In genomic region chr5:108692271-108692670, GRCm38 (mm10) we compare ENCODE assay signal across 8 mouse cellular contexts. TPM values are rescaled to one million over a fixed set of nuclear protein-coding genes. Genes with fewer than 3 reads are reported as not detected.
DNase-seq lines count a peak whose midpoint lies in the region; ATAC-seq and TF ChIP-seq lines count a peak whose summit lies in the region.

Fgfrl1 (plus strand) TSS chr5:108692382.

- H3K27ac ChIP-seq in embryonic fibroblast, embryonic 13.5 days (ENCODE audit: insufficient read depth, low read length): no peak within 1 kb of the TSS
- no peak within 1 kb of the TSS for H3K27ac ChIP-seq in heart, embryonic 14.5 days (replicated peaks in 1 of 2; ENCODE audit: control insufficient read depth in 1 of 2, insufficient read depth in 1 of 2, low read depth in 2 of 2, low read length in 2 of 2)
- no peak within 1 kb of the TSS for H3K27ac ChIP-seq in kidney, postnatal 0 days
- no peak within 1 kb of the TSS for H3K27ac ChIP-seq in neural tube, embryonic 14.5 days (ENCODE audit: low read depth, low read length)

- peak within 1 kb of the TSS; percentile 41 for H3K9ac ChIP-seq in heart, embryonic 14.5 days (ENCODE audit: low read length)
- H3K9ac ChIP-seq in kidney, postnatal 0 days (ENCODE audit: low read depth, low read length): peak within 1 kb of the TSS; percentile 45; the same call in 1 of the 2 replicates
- H3K9ac ChIP-seq in neural tube, embryonic 14.5 days (replicated peaks; ENCODE audit: low read depth, low read length): no peak within 1 kb of the TSS

- H3K4me2 ChIP-seq in heart, embryonic 14.5 days (ENCODE audit: low read length): peak within 1 kb of the TSS; percentile 81
- H3K4me2 ChIP-seq in kidney, postnatal 0 days (ENCODE audit: low read length): peak within 1 kb of the TSS; percentile 96
- H3K4me2 ChIP-seq in neural tube, embryonic 14.5 days (ENCODE audit: low read depth, low read length): peak within 1 kb of the TSS; percentile 24; the same call in 1 of the 2 replicates

- WGBS in heart, embryonic 14.5 days: 3% methylated on average over 12 of the region's 18 CpGs
- WGBS in kidney, postnatal 0 days: 3% methylated on average over 15 of the region's 18 CpGs
- 2% methylated on average over 16 of the region's 18 CpGs for WGBS in neural tube, embryonic 14.5 days

- H3K27me3 ChIP-seq in heart, embryonic 14.5 days (ENCODE audit: control insufficient read depth, insufficient read depth, low read length): no peaks in the 10 kb centered on the region
- H3K27me3 ChIP-seq in kidney, postnatal 0 days (ENCODE audit: insufficient read depth, low read length): no peaks in the 10 kb centered on the region
- peaks cover 6% of the 10 kb centered on the region; the same call in 1 of the 2 replicates for H3K27me3 ChIP-seq in neural tube, embryonic 14.5 days (ENCODE audit: control insufficient read depth, insufficient read depth, low read length)

- H3K9me3 ChIP-seq in heart, embryonic 14.5 days (ENCODE audit: control insufficient read depth, low read length): no peaks in the 10 kb centered on the region
- H3K9me3 ChIP-seq in kidney, postnatal 0 days (replicated peaks; ENCODE audit: low read length): no peaks in the 10 kb centered on the region
- H3K9me3 ChIP-seq in neural tube, embryonic 14.5 days (ENCODE audit: control insufficient read depth, low read length): no peaks in the 10 kb centered on the region

- DNase-seq in 3T3-L1 (ENCODE audit: low read depth, low spot score) (peak; percentile 76), R1 (ENCODE audit: low read depth, low spot score) (peak; percentile 69)
- DNase-seq in kidney, postnatal 0 days (ENCODE audit: low spot score): peak; percentile 80
- peak; percentile 74 to 78 for DNase-seq in lung, adult 18-20 months
- DNase-seq in urinary bladder, postnatal 25 days (ENCODE audit: low spot score): peak; percentile 73

- no peak for ATAC-seq in heart, embryonic 14.5 days (ENCODE audit: insufficient number of reproducible peaks, insufficient read depth, low FRiP score, low read depth)
- ATAC-seq in kidney, postnatal 0 days (replicated peaks; ENCODE audit: low FRiP score, low read depth): peak; percentile 54
- no peak for ATAC-seq in neural tube, embryonic 14.5 days (ENCODE audit: low read depth)

- TF ChIP-seq CTCF in embryonic fibroblast, embryonic 13.5 days (IDR thresholded peaks at IDR 0.05; ENCODE audit: borderline replicate concordance, insufficient read depth, low read length): peak; percentile 32; the same call in 1 of the 2 replicates
- TF ChIP-seq CTCF in kidney, postnatal 0 days (IDR thresholded peaks at IDR 0.05; ENCODE audit: low read depth): peak; percentile 65

- no peaks in the 10 kb centered on the region for H3K4me1 ChIP-seq in embryonic fibroblast, embryonic 13.5 days (ENCODE audit: control insufficient read depth, insufficient read depth, low read length)
- peaks cover 19 to 38% of the 10 kb centered on the region in 2 experiments for H3K4me1 ChIP-seq in heart, embryonic 14.5 days (ENCODE audit: control insufficient read depth in 2 of 2, insufficient read depth in 2 of 2, low read length in 2 of 2)
- peaks cover 11% of the 10 kb centered on the region; the same call in 1 of the 2 replicates for H3K4me1 ChIP-seq in kidney, postnatal 0 days (replicated peaks; ENCODE audit: insufficient read depth, low read length)
- 0 out of 2 replicates have a peak, but pooled peaks cover 4% of the 10 kb centered on the region for H3K4me1 ChIP-seq in neural tube, embryonic 14.5 days (ENCODE audit: control insufficient read depth, insufficient read depth, low read length)

- H3K4me3 ChIP-seq in embryonic fibroblast, embryonic 13.5 days (ENCODE audit: insufficient read depth, low read length): peak within 1 kb of the TSS; percentile 20
- H3K4me3 ChIP-seq in heart, embryonic 14.5 days (ENCODE audit: control insufficient read depth in 1 of 2, insufficient read depth in 1 of 2, low read depth in 1 of 2, low read length in 2 of 2): peak within 1 kb of the TSS; percentile 83 to 86
- peak within 1 kb of the TSS; percentile 97 for H3K4me3 ChIP-seq in kidney, postnatal 0 days (replicated peaks; ENCODE audit: low read depth, low read length)
- H3K4me3 ChIP-seq in neural tube, embryonic 14.5 days (ENCODE audit: low read depth, low read length): 0 out of 2 replicates have a peak within 1 kb of the TSS, but pooled peaks have one; percentile 9

- H3K36me3 ChIP-seq in heart, embryonic 14.5 days (ENCODE audit: control insufficient read depth, insufficient read depth, low read length): no peaks in the 10 kb centered on the region
- H3K36me3 ChIP-seq in kidney, postnatal 0 days (ENCODE audit: insufficient read depth, low read length): no peaks in the 10 kb centered on the region
- H3K36me3 ChIP-seq in neural tube, embryonic 14.5 days (ENCODE audit: control insufficient read depth, insufficient read depth, low read length): no peaks in the 10 kb centered on the region

- TF ChIP-seq POLR2A in embryonic fibroblast, embryonic 13.5 days (IDR thresholded peaks at IDR 0.05; ENCODE audit: low read depth, low read length): no peak

RNA-seq across cellular contexts. Expression of gene Fgfrl1, which starts in this region (rescaled TPM):
- polyA plus RNA-seq in embryonic fibroblast, embryonic 13.5 days (2011; ENCODE audit: insufficient read length, low read depth, missing spikeins): 22.5 and 30.6 TPM in 2 replicates
- polyA plus RNA-seq in heart, embryonic 14.5 days (2014; fragmentation: Nextera tagmentation; extraction: Ambion mirVana): 23.9 and 25.2 TPM in 2 replicates
- 23.2 and 25.1 TPM in 2 replicates for polyA plus RNA-seq in kidney, postnatal 0 days (2015; fragmentation: Nextera tagmentation; extraction: Ambion mirVana)
- polyA plus RNA-seq in neural tube, embryonic 14.5 days (2014; fragmentation: Nextera tagmentation; extraction: Ambion mirVana): 6.5 and 7.0 TPM in 2 replicates

Comparison
In these comparisons a context has a peak if more than half of its experiments do, and no peak if none do; other contexts are left out.
1. H3K4me3 ChIP-seq: peak in every context shown above with its lines; median percentile 97 in kidney, postnatal 0 days; 84 in heart, embryonic 14.5 days; 20 in embryonic fibroblast, embryonic 13.5 days; 9 in neural tube, embryonic 14.5 days.
2. H3K4me2 ChIP-seq: peak in every context shown above with its lines; median percentile 96 in kidney, postnatal 0 days; 81 in heart, embryonic 14.5 days; 24 in neural tube, embryonic 14.5 days.